Mouse (Mus musculus) limb, embryonic 13.5 days (tissue): ENCODE data around the gene Bend6. TPM values are rescaled to one million over a fixed set of nuclear protein-coding genes. Genes with fewer than 3 reads are reported as not detected.

Source experiments
- ATAC-seq: fragments of 200-750 bp; cut with Nextera tagmentation; 2 replicates; pipeline ENCODE4 v1.8.0; 2017; ENCODE audit warnings: low read depth, moderate number of reproducible peaks, moderate TSS enrichment; ENCODE audit not compliant: low FRiP score
- H3K27ac ChIP-seq: fragments of 300-500 bp; sonication (generic); 2 replicates; pipeline ENCODE4 v1.5.1; 2015; ENCODE audit warnings: inconsistent platforms, mild to moderate bottlenecking, moderate library complexity
- H3K27me3 ChIP-seq: fragments of 300-500 bp; sonication (generic); 2 replicates; pipeline ENCODE4 v1.6.1; 2015; ENCODE audit warnings: mild to moderate bottlenecking, inconsistent platforms
- H3K36me3 ChIP-seq: fragments of 300-500 bp; sonication (generic); 2 replicates; pipeline ENCODE4 v1.6.1; 2015; ENCODE audit warnings: inconsistent platforms, mild to moderate bottlenecking, moderate library complexity
- H3K4me1 ChIP-seq: fragments of 300-500 bp; sonication (generic); 2 replicates; pipeline ENCODE4 v1.6.1; 2015; ENCODE audit warnings: inconsistent platforms
- H3K4me2 ChIP-seq: fragments of 300-500 bp; sonication (generic); replicated peaks from 2 replicates; pipeline ENCODE4 v1.6.1; 2015; ENCODE audit warnings: inconsistent platforms, mild to moderate bottlenecking, moderate library complexity
- H3K4me3 ChIP-seq: fragments of 300-500 bp; sonication (generic); 2 replicates; pipeline ENCODE4 v1.5.1; 2015; ENCODE audit warnings: moderate library complexity, mild to moderate bottlenecking, inconsistent platforms
- H3K9ac ChIP-seq: fragments of 300-500 bp; sonication (generic); 2 replicates; pipeline ENCODE4 v1.6.1; 2015; ENCODE audit warnings: mild to moderate bottlenecking, inconsistent platforms
- H3K9me3 ChIP-seq: fragments of 300-500 bp; sonication (generic); 2 replicates; pipeline ENCODE4 v1.6.1; 2016; ENCODE audit warnings: inconsistent platforms
- whole genome bisulfite sequencing: fragments of 180-500 bp; shearing (Covaris S2); methylation state at CpG from one replicate; pipeline ENCODE4 v1.1.7; 2015; 5-methylcytosine and 5-hydroxymethylcytosine counted together
- polyA plus RNA-seq: library from polyadenylated mRNA; unstranded; fragments of >200 nt; fragmentation: Nextera tagmentation; extraction: Ambion mirVana; gene quantifications from 2 replicates; pipeline ENCODE4 v1.2.1, GENCODE M21; 2015

Gene Bend6
- polyA plus RNA-seq, 1 experiment from 2014 or later = 1.7 TPM

DNA sequence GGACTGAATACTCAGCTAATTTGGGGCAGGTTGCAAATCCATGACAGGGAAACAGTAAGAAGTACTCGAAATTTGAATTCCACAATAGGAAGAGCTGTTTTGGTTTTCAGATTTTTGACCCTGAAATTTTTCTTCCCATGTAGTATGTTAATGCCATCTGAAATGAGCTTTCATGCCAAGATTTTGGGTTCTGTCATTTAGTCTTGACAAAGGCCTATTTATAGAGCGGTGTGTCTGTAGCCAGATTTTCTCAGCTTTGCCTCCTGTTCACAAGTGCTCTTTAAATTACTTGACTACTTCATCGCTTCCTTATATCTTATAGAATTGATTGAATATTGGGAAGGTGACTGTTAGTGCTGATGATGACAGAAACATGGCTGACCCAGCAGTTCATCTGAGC, 28.3 kb upstream of the Bend6 start:
- ATAC-seq = no peak
- 89% methylated on average over 3 of the region's 3 CpGs for WGBS
- Histone ChIP-seq H3K36me3 (no peaks in the 10 kb centered on the region), H3K9me3 (no peaks in the 10 kb centered on the region), H3K27ac (no peak overlapping the region), H3K27me3 (no peaks in the 10 kb centered on the region), H3K4me3 (no peak overlapping the region), H3K4me1 (no peaks in the 10 kb centered on the region), H3K9ac (no peak overlapping the region), H3K4me2 (no peak overlapping the region)

DNA sequence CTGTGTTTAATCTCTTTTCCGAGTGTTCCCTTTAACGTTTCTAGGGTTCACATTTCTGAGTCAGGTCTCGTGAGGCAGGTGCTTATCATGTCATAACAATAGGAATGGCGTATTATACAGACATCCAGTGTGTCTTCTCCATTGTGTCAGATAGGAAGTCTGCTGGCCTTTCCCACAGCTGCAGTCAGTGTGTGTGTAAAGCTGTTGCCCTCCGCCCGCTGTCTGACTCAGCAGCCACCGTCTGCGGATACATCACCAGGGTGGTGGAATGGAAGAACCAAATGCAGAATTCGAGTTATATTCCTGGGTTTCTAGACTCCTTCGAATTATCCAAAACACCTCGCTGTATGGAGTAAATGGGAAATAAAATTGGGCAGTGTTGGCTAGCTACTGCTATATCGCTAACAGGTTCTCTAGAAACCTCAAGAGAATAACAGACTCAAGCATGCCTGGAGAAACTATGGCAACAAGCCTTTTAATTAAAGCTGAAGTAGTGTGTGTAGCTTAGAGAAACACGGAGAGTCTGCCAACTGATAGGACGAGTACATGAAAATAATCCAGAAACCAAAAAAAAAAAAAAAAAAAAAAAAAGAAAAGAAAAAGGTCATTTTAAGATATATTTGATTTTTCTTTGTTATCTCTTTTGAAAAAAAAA, 25.4 kb upstream of the Bend6 start:
- H3K4me1 ChIP-seq = no peaks in the 10 kb centered on the region
- 83% methylated on average over 14 of the region's 14 CpGs for WGBS
- H3K4me2 ChIP-seq = no peak overlapping the region
- H3K9ac ChIP-seq = no peak overlapping the region
- no peaks in the 10 kb centered on the region for H3K9me3 ChIP-seq
- ATAC-seq = no peak
- H3K27me3 ChIP-seq = no peaks in the 10 kb centered on the region
- no peaks in the 10 kb centered on the region for H3K36me3 ChIP-seq
- H3K4me3 ChIP-seq = no peak overlapping the region
- no peak overlapping the region for H3K27ac ChIP-seq

DNA sequence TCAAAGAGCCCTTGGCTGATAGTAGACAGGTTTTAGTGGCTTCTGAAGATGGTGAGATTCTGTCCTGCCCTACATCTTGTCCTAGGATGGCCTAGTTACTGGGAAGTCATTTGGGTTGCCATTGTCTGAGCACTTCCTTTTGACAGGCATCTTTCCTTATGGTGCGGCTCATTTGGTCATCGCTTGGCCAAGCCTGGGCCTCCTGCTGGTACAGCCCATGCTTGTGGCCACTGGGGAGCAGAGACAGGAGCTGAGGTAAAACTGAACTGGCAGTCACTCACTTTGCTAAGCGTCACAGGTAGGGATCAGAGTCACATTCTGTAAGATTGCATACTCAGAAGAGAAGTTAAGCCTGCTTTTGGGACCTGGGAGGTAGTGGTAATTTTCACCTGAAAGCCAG, 24.6 kb upstream of the Bend6 start:
- Histone ChIP-seq H3K4me2 (no peak overlapping the region), H3K36me3 (no peaks in the 10 kb centered on the region), H3K4me1 (no peaks in the 10 kb centered on the region), H3K9ac (no peak overlapping the region), H3K27ac (no peak overlapping the region), H3K9me3 (no peaks in the 10 kb centered on the region), H3K27me3 (no peaks in the 10 kb centered on the region), H3K4me3 (no peak overlapping the region)
- 90% methylated on average over 3 of the region's 3 CpGs for WGBS
- ATAC-seq = no peak

DNA sequence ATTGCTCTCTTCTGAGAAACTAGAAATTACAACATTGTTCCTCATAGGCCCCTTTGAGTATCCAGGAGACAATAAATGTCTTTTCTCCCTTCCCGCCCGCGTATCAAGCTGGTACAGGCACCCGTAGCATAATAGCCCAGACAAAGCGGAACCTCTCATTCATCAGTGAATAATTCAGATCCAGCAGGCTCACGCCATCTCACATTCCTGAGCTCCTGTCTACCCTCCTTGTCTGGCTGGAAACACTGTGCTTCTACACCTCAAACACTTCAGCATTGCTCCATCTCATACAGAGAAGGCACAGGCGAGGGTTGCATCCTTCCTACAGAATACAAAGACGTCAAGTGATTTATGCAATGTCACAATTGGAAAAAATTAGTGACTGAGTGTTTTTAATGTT, 24.2 kb upstream of the Bend6 start:
- H3K4me1 ChIP-seq = no peaks in the 10 kb centered on the region
- no peak overlapping the region for H3K4me2 ChIP-seq
- no peak overlapping the region for H3K27ac ChIP-seq
- H3K36me3 ChIP-seq = no peaks in the 10 kb centered on the region
- H3K27me3 ChIP-seq = no peaks in the 10 kb centered on the region
- no peaks in the 10 kb centered on the region for H3K9me3 ChIP-seq
- H3K9ac ChIP-seq = no peak overlapping the region
- H3K4me3 ChIP-seq = no peak overlapping the region
- WGBS = 84% methylated on average over 8 of the region's 8 CpGs
- no peak for ATAC-seq

DNA sequence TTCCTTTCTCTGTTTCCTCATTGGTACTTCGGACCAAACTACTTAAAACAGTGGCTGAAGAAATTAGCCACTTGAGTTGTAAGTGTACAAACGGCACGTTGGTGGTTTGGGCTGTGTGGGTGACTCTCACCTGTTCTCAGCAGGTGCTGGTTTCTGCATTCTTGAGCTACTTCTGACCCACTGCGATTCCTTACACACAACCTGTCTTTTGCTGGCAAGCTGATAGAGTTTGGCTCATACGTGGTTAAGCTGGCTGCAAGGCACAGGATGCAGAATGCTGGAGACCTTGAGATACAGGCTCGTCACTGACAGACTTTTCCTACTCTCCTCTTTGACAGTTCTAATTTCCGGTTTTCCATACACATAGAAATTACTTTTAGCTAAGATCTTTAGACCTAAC, 19.9 kb upstream of the Bend6 start:
- Histone ChIP-seq H3K4me2 (no peak overlapping the region), H3K27ac (no peak overlapping the region), H3K4me1 (no peaks in the 10 kb centered on the region), H3K9ac (no peak overlapping the region), H3K36me3 (no peaks in the 10 kb centered on the region), H3K9me3 (no peaks in the 10 kb centered on the region), H3K27me3 (no peaks in the 10 kb centered on the region), H3K4me3 (no peak overlapping the region)
- ATAC-seq = no peak
- WGBS = 86% methylated on average over 7 of the region's 7 CpGs

DNA sequence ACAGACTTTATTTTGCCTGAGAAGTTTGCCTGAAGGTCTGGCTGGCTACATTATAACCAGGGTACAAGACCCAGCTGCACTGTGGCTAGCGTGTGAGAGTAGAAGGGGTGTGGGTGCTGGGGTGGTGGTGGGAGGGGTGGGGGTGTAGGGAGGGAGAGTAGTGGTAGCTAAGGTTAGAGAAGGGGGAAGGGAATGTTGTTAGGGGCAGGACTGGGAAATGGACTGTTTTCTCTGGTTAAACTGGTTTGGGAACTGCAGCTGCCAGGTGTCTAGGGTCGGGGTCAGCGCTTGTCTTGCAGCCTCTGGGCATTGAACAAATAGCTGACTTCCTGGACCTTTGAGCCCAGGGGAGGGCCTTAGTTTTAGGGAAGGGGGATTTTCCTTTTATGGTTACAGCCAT, 17.7 kb upstream of the Bend6 start:
- Histone ChIP-seq H3K9me3 (no peaks in the 10 kb centered on the region), H3K27ac (no peak overlapping the region), H3K27me3 (no peaks in the 10 kb centered on the region), H3K4me1 (no peaks in the 10 kb centered on the region), H3K36me3 (no peaks in the 10 kb centered on the region), H3K4me2 (no peak overlapping the region), H3K9ac (no peak overlapping the region), H3K4me3 (no peak overlapping the region)
- 63% methylated on average over 3 of the region's 3 CpGs for WGBS
- ATAC-seq = no peak

DNA sequence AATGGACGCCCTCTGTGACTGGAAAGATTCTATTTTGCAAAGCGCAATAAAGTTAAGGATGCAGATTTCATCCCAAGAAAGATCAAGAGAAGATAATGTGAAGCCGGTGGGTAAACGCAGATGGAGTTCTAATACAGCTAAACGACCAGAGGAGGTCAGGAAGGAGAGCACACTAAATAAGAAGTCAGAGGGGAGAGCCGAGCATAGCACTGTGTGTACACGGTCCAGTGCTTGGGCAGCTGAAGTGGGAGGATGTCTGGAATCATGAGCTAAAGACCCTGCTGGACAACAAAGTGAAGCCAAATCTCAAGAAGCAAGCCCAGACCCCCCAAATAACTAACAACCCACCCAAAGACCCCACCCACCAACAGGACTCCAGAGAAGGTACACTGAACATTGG, 15.4 kb upstream of the Bend6 start:
- H3K36me3 ChIP-seq = no peaks in the 10 kb centered on the region
- no peak for ATAC-seq
- H3K9ac ChIP-seq = no peak overlapping the region
- WGBS = 70% methylated on average over 7 of the region's 7 CpGs
- no peaks in the 10 kb centered on the region for H3K9me3 ChIP-seq
- H3K27ac ChIP-seq = no peak overlapping the region
- H3K27me3 ChIP-seq = no peaks in the 10 kb centered on the region
- H3K4me1 ChIP-seq = no peaks in the 10 kb centered on the region
- no peak overlapping the region for H3K4me2 ChIP-seq
- no peak overlapping the region for H3K4me3 ChIP-seq

DNA sequence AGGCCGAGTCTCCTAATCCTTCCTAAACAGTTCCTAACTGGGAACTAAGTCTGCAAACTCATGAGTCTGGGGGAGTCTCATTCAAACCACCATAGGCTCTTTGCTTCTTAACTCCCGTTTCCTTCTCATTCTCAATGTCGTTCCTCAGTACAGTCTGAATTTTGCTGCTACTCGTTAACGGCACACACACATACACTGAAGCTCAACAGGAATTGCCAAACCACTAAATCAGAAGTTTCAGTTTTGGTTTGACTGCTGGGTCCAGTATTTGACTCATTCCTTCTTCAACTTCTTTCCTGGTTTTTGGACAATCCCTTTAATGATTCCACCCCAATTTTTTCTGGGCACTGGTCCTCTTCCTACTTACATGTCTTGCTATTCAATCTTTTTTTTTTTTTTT, 8.9 kb upstream of the Bend6 start:
- H3K27ac ChIP-seq = no peak overlapping the region
- no peak overlapping the region for H3K4me2 ChIP-seq
- no peak overlapping the region for H3K4me3 ChIP-seq
- no peaks in the 10 kb centered on the region for H3K36me3 ChIP-seq
- no peaks in the 10 kb centered on the region for H3K27me3 ChIP-seq
- no peak for ATAC-seq
- no peaks in the 10 kb centered on the region for H3K4me1 ChIP-seq
- WGBS = 83% methylated on average over 5 of the region's 5 CpGs
- no peaks in the 10 kb centered on the region for H3K9me3 ChIP-seq
- H3K9ac ChIP-seq = no peak overlapping the region

DNA sequence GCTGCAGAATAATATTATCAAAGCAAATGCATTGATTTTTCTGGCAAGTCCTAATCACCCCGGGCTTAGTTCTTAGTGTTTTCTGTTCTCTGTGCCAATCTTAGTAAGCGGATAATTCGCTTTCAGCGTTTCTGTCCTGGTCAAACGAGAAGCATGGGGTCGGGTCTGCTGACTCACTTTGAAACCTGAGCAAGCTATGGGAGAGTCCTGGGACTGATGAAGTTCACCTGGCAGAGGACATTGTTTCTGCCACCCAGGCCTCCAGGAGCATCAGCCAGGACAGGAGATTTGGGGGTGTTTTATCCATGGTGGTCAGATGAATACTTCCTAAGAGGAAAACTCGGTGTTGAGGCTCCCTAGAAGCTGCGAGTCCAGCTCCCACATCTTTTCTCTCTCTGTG, 4.0 kb upstream of the Bend6 start:
- ATAC-seq = no peak

DNA sequence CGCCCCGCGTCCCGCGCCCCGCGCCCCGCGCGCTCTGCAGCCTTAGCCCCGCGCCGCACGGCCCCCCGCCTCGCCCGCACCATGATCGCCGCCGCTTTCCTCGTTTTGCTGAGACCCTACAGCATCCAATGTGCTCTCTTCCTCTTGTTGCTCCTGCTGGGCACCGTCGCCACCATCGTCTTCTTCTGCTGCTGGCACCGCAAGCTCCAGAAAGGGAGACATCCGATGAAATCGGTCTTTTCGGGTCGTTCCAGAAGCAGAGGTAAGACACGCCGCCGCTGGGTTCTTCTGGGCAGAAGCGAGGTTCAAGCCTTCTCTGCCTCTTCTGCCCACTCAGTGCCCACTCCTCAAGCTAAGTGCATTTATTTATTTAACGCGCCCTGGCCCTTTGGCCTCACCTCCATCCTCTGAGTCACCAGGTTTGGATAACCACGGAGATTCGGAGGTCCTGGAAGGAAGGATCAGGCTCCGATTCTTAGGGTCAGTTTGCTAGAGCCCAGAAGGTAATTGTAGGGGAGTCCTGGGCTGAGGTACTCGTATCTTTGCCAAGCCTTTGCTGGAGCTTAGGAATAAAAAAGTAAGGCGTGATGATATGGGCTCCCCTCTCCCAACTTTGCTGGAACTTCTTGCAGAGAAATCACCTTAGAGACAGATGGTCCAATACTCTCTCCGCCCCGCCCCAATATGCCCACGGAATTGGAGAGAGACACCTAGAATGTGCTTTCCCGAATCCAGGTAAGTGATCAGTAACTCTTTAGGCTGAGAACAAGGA, 761 bp upstream of the Bend6 start, which contains the start of gene Dst:
TSS of gene Dst (plus strand) at position 35 of the 772 bp plus-strand sequence.
- H3K36me3 ChIP-seq = no peaks in the 10 kb centered on the region
- no peaks in the 10 kb centered on the region for H3K9me3 ChIP-seq
- peaks cover 11% of the 10 kb centered on the region for H3K4me1 ChIP-seq
- H3K4me2 ChIP-seq = peak within 1 kb of the TSS; percentile 91
- 7% methylated on average over 26 of the region's 44 CpGs for WGBS
- no peak for ATAC-seq
- peak within 1 kb of the TSS; percentile 70 for H3K9ac ChIP-seq
- H3K27me3 ChIP-seq = peaks cover 52% of the 10 kb centered on the region
- H3K27ac ChIP-seq = 0 out of 2 replicates have a peak within 1 kb of the TSS, but pooled peaks have one; percentile 6
- H3K4me3 ChIP-seq = peak within 1 kb of the TSS; percentile 63

More for the DNA sequence above, 4.0 kb upstream of the Bend6 start:
- Histone ChIP-seq H3K36me3 (no peaks in the 10 kb centered on the region), H3K9me3 (no peaks in the 10 kb centered on the region), H3K4me2 (no peak overlapping the region), H3K27me3 (peaks cover 30% of the 10 kb centered on the region), H3K4me1 (peaks cover 11% of the 10 kb centered on the region), H3K9ac (no peak overlapping the region), H3K4me3 (no peak overlapping the region), H3K27ac (no peak overlapping the region)
- 64% methylated on average over 8 of the region's 8 CpGs for WGBS

DNA sequence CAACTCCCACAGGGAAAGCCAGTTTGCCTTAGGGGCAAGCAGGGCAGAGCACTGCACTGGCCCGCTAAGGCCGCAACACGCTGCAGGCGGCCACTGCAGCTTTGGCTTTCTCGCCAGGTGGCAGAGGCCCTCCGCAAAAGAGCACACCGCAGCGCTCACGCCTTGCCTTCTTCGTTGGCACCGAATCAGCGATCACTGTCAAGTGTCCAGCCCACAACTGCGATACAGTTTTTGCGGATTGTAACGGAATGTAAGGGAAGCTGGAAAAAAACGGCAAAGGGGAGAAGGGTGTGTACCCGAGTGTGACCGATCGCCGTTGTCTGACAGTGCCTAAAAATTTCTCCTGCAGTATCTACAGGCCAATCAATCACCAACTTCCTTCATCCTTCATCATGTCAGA, 689 bp downstream of the Bend6 start:
- H3K4me2 ChIP-seq = peak overlapping the region; percentile 91
- no peaks in the 10 kb centered on the region for H3K9me3 ChIP-seq
- peaks cover 11% of the 10 kb centered on the region for H3K4me1 ChIP-seq
- ATAC-seq = peak; percentile 21
- peak overlapping the region; percentile 63 for H3K4me3 ChIP-seq
- H3K9ac ChIP-seq = peak overlapping the region; percentile 70
- H3K27ac ChIP-seq = no peak overlapping the region
- peaks cover 52% of the 10 kb centered on the region for H3K27me3 ChIP-seq
- no peaks in the 10 kb centered on the region for H3K36me3 ChIP-seq
- 2% methylated on average over 20 of the region's 20 CpGs for WGBS

DNA sequence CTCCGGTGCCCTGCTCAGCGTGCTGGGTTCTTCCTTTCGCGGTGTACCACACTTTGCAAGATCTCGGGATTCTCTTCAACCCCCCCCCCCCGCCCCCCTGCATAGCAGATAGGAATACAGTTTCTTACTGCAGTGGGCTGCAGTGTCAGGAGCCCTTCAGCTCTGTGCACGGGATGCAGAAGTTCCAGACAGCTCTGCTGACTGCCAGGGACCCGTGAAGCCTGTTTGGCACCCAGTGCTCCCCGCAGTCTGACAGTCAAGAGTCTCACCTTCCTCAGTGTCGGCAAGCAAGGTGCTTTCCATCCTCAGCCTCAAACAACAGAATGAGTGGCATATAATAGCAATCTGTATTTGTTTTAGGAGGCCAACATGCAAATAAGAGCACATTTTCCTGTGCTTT, 1.4 kb downstream of the Bend6 start:
- Histone ChIP-seq H3K4me1 (peaks cover 11% of the 10 kb centered on the region), H3K9me3 (no peaks in the 10 kb centered on the region)
- WGBS = 37% methylated on average over 9 of the region's 10 CpGs

More for the DNA sequence above, 1.4 kb downstream of the Bend6 start:
- H3K9ac ChIP-seq = no peak overlapping the region
- no peak for ATAC-seq
- H3K4me3 ChIP-seq = no peak overlapping the region
- no peaks in the 10 kb centered on the region for H3K36me3 ChIP-seq
- no peak overlapping the region for H3K4me2 ChIP-seq
- peaks cover 52% of the 10 kb centered on the region for H3K27me3 ChIP-seq
- H3K27ac ChIP-seq = no peak overlapping the region
